Mouse (Mus musculus) midbrain, embryonic 13.5 days (tissue): ENCODE results near the gene 1700001J03Rik. TPM values are rescaled to one million over a fixed set of nuclear protein-coding genes. Genes with fewer than 3 reads are reported as not detected.
"Not testable (repeated sequence)": the region's sequence is repeated elsewhere in the genome, so short reads cannot be mapped to it uniquely, and the experiment has no call there.

Experiments
- ATAC-seq: fragments of 200-750 bp; cut with Nextera tagmentation; 2 replicates; pipeline ENCODE4 v1.8.0; 2017; ENCODE audit warnings: mild to moderate bottlenecking, moderate TSS enrichment, moderate library complexity
- H3K27ac ChIP-seq: fragments of 300-500 bp; sonication (generic); 2 replicates; pipeline ENCODE4 v1.5.1; 2015; ENCODE audit warnings: inconsistent platforms, mild to moderate bottlenecking, moderate library complexity
- H3K27me3 ChIP-seq: fragments of 300-500 bp; sonication (generic); 2 replicates; pipeline ENCODE4 v1.6.1; 2015; ENCODE audit warnings: mild to moderate bottlenecking, inconsistent platforms
- H3K36me3 ChIP-seq: fragments of 300-500 bp; sonication (generic); 2 replicates; pipeline ENCODE4 v1.6.1; 2015; ENCODE audit warnings: mild to moderate bottlenecking, inconsistent platforms
- H3K4me1 ChIP-seq: fragments of 300-500 bp; sonication (generic); replicated peaks from 2 replicates; pipeline ENCODE4 v1.6.1; 2015; ENCODE audit warnings: inconsistent platforms
- H3K4me2 ChIP-seq: fragments of 300-500 bp; sonication (generic); replicated peaks from 2 replicates; pipeline ENCODE4 v1.6.1; 2015; ENCODE audit warnings: moderate library complexity, mild to moderate bottlenecking, inconsistent platforms
- H3K4me3 ChIP-seq: fragments of 300-500 bp; sonication (generic); replicated peaks from 2 replicates; pipeline ENCODE4 v1.5.1; 2015; ENCODE audit warnings: mild to moderate bottlenecking, inconsistent platforms
- H3K9ac ChIP-seq: fragments of 300-500 bp; sonication (generic); replicated peaks from 2 replicates; pipeline ENCODE4 v1.6.1; 2015; ENCODE audit warnings: mild to moderate bottlenecking, inconsistent platforms
- H3K9me3 ChIP-seq: fragments of 300-500 bp; sonication (generic); 2 replicates; pipeline ENCODE4 v1.6.1; 2016; ENCODE audit warnings: mild to moderate bottlenecking, inconsistent platforms
- WGBS: fragments of 180-500 bp; shearing (Covaris S2); methylation state at CpG from one replicate; pipeline ENCODE4 v1.1.7; 2015; 5-methylcytosine and 5-hydroxymethylcytosine counted together
- polyA plus RNA-seq: library from polyadenylated mRNA; unstranded; fragments of >200 nt; fragmentation: Nextera tagmentation; extraction: Ambion mirVana; gene quantifications from 2 replicates; pipeline ENCODE4 v1.2.1, GENCODE M21; 2015

The 1700001J03Rik gene
- polyA plus RNA-seq, 1 experiment from 2014 or later: 0.28 TPM

DNA sequence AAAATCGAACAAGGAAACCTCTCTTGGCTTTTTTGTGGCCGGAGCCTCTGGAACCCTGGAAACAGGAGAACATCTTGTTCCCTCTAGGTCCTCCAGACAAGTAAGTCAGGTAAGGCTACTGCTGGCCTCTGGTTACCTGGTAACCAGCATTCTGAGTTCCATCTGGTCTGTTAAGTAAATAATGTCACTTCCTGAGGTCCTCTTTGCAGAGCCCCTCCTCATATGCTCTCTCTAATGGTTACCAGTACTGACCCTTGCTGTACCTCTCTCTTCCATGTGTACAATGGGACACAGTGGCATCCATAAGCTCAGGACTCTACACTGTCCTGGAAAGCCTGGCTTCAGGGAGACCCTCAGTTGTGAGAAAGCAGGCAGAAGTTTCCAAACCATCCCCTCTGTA lies 14.5 kb downstream of the 1700001J03Rik start, which contains the start of gene Gm6309:
Gene Gm6309, minus strand, starts transcription at position 101 of the 400 bp plus-strand sequence.
- not testable (repeated sequence) for H3K4me2 ChIP-seq, H3K27me3 ChIP-seq, H3K36me3 ChIP-seq, H3K4me3 ChIP-seq, ATAC-seq, H3K4me1 ChIP-seq, H3K9ac ChIP-seq, H3K9me3 ChIP-seq, H3K27ac ChIP-seq
- WGBS: 82% methylated on average over 2 of the region's 2 CpGs

DNA sequence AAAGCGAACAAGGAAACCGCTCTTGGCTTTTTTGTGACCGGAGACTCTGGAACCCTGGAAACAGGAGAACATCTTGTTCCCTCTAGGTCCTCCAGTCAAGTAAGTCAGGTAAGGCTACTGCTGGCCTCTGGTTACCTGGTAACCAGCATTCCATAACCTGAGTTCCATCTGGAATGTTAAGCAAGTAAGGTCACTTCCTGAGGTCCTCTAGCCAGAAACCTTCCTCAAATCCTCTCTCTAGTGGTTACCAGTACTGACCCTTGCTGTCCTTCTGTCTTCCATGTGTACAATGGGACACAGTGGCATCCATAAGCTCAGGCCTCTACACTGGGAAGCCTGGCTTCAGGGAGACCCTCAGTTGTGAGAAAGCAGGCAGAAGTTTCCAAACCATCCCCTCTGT lies 24.7 kb downstream of the 1700001J03Rik start, which contains the start of gene Gm5565:
Gene Gm5565, minus strand, starts transcription at position 101 of the 400 bp plus-strand sequence.
- H3K4me2 ChIP-seq, H3K27ac ChIP-seq, ATAC-seq, H3K4me1 ChIP-seq, H3K27me3 ChIP-seq, H3K9ac ChIP-seq, H3K4me3 ChIP-seq, H3K36me3 ChIP-seq: not testable (repeated sequence)
- 85% methylated on average over 3 of the region's 3 CpGs for WGBS
- H3K9me3 ChIP-seq: peaks cover 18% of the 10 kb centered on the region; the same call in 1 of the 2 replicates

DNA sequence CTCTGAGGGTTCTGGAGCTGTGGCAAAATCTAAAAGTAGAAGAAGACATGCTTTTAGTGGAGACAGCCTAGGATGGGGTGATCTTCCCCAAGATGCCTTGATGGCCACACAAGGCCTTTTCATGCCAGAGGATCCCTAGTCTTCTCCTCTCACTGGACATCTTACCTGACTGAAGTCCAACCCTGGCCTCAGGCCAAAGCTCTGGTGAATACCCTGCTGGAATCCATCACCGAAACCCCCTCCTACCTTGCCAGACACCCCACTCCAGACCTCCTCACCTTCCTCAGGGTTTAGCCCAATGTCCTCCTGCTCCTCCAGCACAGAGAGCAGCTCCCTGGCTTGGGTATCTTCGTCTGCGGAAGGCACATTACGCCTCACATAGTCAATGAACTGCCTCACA lies 26.8 kb downstream of the 1700001J03Rik start:
- not testable (repeated sequence) for H3K27ac ChIP-seq, H3K4me1 ChIP-seq, H3K27me3 ChIP-seq, H3K4me3 ChIP-seq, H3K4me2 ChIP-seq, ATAC-seq, H3K36me3 ChIP-seq, H3K9ac ChIP-seq
- H3K9me3 ChIP-seq: peaks cover 24% of the 10 kb centered on the region
- 92% methylated on average over 4 of the region's 4 CpGs for WGBS

DNA sequence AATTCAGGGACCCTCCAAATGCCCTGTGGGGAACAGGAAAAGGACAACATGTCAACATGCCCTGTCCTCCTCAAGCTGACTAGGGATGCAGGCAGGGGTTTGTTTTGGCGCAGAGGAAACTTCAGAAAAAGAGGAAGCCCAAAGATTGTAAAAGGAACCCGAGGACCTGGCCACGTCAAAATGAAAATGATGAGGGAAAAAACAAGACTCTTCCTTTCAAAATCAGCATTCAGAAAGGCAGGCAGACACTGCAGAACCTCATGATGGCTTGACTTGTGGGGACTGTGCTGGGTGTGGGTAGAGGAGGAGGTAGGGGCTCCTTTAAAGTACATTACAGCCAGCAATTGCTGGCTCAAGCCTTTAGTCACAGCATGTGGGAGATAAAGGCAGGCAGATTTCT lies 34.6 kb downstream of the 1700001J03Rik start:
- WGBS: 72% methylated on average over 3 of the region's 3 CpGs
- Histone ChIP-seq H3K36me3 (no peaks in the 10 kb centered on the region), H3K27me3 (no peaks in the 10 kb centered on the region), H3K9ac (no peak overlapping the region), H3K4me3 (no peak overlapping the region), H3K27ac (no peak overlapping the region), H3K9me3 (peaks cover 17% of the 10 kb centered on the region), H3K4me2 (no peak overlapping the region), H3K4me1 (no peaks in the 10 kb centered on the region)
- ATAC-seq: no peak

DNA sequence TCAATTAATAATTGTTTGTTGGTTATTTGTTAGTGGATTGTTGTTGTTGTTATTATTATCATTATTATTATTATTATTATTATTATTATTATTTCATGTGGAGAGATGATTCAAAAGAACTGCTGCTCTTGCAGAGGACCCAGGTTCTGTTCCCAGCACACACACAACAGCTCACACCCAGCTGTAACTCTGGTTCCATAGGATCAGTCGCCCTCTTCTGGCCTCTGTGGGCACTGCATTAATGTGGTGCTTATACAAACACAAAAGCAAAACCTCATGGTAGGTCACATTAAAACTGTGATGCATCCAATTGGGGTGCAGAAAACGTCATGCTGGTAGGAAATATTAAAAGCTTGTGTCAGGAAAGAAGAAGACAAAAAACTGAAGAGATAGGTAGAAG lies 37.2 kb downstream of the 1700001J03Rik start:
- Histone ChIP-seq H3K9ac (no peak overlapping the region), H3K4me1 (no peaks in the 10 kb centered on the region), H3K36me3 (no peaks in the 10 kb centered on the region), H3K27ac (no peak overlapping the region), H3K9me3 (peaks cover 24% of the 10 kb centered on the region; the same call in 1 of the 2 replicates), H3K4me3 (no peak overlapping the region), H3K27me3 (no peaks in the 10 kb centered on the region), H3K4me2 (no peak overlapping the region)
- WGBS: 45% methylated on average over 2 of the region's 2 CpGs
- no peak for ATAC-seq

Other genes starting within 250 kb of the 1700001J03Rik start
- not detected in 2 replicates for gene Cyp3a25, start 175.7 kb downstream of the 1700001J03Rik start, polyA plus RNA-seq
- gene Cyp3a59, start 106.0 kb downstream of the 1700001J03Rik start, polyA plus RNA-seq: not detected in 2 replicates
- gene Gm5565, start 24.8 kb downstream of the 1700001J03Rik start, polyA plus RNA-seq: not detected in 2 replicates
- gene Gm6309, start 14.6 kb downstream of the 1700001J03Rik start, polyA plus RNA-seq: not detected in 2 replicates
- 26.2 and 27.9 TPM in 2 replicates for gene Rnf6, start 36.3 kb upstream of the 1700001J03Rik start, polyA plus RNA-seq
- gene Cdk8, start 45.9 kb upstream of the 1700001J03Rik start, polyA plus RNA-seq: 21.8 and 25.6 TPM in 2 replicates
- 11.5 and 12.1 TPM in 2 replicates for gene Wasf3, start 199.7 kb upstream of the 1700001J03Rik start, polyA plus RNA-seq